Mouse (Mus musculus) cerebellum, adult 11-12 months (tissue): ENCODE measurements at regions not wholly inside any gene's neighbourhood (a gene's known extent, or its start where the extent isn't known, plus 50 kb on each side); places are given as distances from the start of the nearest gene placed in this dataset.

ENCODE experiments used
- DNase-seq: peaks from one replicate; pipeline ENCODE4 v3.0.0; 2022

DNA sequence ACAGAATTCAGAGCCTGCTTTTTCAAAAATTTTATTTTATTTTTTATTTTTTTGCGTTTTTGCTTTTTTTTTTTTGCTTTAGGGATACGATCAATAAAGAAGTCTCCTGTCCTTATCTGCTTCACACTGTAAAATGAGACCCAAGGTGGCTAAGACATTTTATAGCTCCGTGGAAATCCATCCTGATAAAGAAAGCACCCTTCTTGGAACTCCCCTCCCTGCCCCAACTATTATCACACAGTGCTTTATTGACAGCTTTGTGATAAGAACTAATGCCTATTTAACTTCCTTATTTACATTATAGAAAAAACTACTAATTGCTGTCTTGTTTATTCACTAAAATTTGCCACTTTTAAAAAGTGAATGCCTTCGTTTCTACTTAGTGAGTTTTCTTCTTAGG, 179.0 kb upstream of the Dmrta1 start:
- no peak for DNase-seq

- DNase-seq, result no peak
These were observed 180.1 kb upstream of the Cdkn2b start for GRCm38 (mm10) chr4:89490947-89491346.

GRCm38 (mm10) chr4:89487416-89488165, 176.8 kb upstream of the Cdkn2b start:
- DNase-seq, result no peak

DNA sequence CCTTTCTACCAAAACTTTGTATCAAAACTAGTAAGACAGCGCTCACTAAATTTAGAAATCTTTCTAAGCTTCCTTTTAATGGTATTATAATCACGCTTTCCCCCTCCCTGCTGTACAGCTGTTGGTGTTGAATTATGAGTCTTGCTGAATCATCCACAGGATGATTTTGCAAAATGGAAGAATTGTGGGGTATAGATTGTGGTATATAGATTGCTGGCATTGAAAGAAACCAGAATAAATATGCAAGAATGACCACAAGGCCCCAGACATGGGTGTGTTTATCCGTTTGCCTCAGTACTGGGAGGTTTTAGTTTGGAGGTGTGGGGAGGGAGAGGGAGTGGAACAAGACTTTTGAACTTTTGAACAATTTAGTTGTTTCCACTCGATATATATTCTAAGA, 176.1 kb upstream of the Cdkn2b start:
- no peak for DNase-seq

- DNase-seq, result no peak
These were observed 175.2 kb upstream of the Cdkn2b start for GRCm38 (mm10) chr4:89485981-89486531.

DNA sequence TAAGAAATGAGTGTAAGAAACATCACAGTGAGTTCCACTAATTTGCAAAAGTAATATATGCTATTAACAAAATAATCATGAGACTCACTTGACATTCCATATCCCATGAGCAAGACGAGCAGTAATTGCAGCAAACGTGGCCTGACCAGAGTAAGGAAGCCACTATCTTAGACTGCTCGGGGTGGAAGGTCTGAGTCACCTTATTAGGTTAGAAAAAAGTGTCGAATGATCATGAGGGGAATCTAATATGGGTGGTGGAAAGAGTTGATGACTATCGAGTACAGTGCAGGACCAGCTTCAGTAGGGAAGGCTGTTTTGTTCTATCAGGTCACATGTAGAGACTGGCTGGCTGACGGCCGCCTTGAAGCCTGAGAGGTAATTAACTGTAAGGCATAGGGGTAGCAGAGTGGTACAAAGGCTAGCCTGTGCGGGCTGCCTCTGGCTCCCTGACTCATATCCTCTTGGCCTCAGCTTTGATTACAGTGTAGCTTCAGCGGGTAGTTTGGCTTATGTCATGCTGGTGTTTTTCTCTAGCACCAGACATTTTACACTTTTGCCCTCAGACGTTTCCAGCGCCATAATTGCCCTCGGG, 167.9 kb upstream of the Cdkn2b start:
- no peak for DNase-seq

DNA sequence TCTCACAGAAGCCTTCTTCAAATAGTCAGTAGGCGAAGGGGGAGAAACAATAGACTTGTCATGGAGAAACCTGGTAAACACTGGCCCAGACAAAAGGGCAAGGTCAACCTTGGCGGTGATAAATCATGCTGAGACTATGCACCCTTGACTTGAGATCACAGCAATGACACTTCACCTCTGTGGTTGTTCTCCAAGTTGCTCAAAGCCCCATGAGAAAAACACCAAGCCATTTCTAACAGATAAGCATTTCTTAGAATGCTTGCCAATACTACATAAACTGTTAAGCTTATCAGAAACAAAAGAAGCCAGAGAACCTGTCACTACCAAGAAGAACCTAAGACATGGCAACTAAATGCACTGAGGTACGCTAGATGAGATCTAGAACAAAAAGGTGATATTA, 165.0 kb upstream of the Cdkn2b start:
- DNase-seq, result no peak

DNA sequence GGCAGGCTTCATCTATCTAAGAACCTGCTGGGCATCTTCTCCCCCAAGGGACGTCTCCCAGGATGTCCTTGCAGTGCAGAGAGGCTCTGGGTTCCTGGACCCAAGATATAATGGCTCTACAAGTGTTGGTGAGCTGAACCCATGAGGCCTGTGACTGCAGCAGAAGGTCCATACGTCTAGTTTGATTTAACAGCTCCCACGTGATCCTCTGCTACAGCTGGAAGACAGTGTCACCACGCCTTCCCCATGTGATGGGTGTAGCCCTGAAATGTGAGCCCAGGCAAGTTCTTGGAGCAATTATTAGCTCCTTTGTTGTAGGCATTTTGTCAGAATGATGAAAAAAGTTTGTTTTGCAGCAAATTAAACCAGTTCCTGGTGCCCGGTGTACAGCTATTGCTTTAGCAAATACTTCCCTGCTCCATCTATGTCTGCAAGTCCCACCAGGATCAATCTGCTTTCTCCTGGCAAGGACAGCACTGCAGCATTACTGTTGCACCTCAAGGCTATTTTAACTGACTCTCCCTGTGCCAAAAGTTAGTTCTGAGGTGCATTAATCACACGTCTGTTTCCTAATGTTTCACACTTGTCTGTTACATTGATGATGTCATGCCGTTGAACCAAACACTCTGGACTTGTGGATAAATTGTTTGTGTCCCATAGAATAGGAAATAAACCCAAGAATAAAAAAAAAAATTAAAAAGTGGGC, 164.2 kb upstream of the Cdkn2b start:
- DNase-seq, result no peak

DNA sequence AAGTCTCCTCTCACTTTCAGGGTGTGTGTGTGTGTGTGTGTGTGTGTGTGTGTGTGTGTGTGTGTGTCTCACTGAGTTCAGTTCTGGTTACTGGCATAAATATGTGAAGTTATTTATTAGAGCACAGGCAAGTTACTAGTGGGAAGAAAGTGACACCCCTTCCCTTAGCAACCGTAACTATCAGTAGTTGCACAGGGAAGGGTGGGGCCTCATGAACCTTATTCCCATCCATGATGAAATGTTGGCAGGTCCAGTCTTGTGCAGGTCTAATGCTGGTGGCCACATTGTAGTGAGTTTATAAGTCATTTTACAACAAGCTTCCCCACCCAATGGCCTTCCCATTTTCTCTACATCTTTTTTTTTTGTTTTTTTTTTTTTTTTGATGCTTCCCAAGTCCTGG, 160.6 kb upstream of the Cdkn2b start:
- no peak for DNase-seq

DNA sequence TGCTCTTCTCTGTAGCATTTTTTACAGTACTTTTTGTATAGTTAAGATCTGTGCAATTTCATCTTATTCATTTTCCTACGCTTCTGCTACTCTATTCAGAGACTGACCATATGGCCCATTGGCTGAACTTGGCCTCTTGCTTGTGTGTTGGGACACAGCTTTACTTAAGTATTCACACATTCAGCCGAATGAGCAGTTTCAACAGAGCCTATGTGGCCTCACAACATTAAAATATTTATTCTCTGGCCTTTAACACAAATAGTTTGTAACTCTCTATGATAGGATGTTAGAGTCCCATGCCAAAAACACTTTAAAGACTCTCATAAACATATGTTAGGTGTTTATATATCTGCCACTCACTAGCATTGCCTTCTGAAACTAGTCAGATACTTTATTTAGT, 159.9 kb upstream of the Cdkn2b start:
- no peak for DNase-seq

- DNase-seq, result no peak
These were observed 159.0 kb upstream of the Cdkn2b start for GRCm38 (mm10) chr4:89469883-89470282.

GRCm38 (mm10) chr4:89469406-89469805, 158.6 kb upstream of the Cdkn2b start:
- DNase-seq, result no peak

DNA sequence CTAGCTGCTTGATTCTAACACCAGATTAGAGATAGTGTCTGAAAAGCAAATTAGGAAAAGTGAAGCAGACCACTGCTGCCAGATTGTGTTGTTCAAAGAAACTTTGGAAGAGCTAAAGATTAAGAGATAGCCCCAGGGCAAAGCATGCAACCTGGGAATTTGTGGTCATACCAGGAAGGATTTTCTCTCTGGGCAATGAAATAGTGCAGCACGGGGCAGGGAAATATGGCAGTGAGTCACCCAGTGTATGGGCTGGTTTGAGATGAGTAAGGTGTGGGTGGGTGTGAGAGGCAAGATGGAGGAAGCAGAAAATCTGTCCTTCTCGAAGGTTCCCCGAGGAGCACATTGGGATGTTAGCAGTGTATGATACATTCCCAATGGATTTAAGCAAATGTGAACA, 155.9 kb upstream of the Cdkn2b start:
- DNase-seq, result no peak

DNA sequence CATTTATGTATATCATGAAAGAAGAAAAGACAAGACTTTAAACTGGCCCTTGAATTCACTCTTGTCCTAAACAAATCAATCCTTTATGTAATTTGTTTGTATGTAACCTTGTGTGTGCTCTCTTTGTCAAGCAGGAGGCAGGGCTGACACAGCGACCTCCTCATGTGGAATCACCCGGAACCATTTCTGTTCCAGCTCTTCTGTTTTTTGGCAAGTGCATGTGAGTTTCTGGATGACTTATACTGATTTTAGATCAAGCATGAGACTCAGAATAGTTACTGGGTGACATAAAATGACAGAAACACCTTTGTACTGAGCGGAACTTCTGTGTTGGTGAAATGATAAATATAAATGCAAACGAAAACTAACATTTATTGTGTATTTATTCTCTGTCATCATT, 152.3 kb upstream of the Cdkn2b start:
- DNase-seq, result no peak

GRCm38 (mm10) chr4:89460170-89460762, 149.4 kb upstream of the Cdkn2b start:
- DNase-seq, result no peak

GRCm38 (mm10) chr4:89459346-89459666, 148.5 kb upstream of the Cdkn2b start:
- DNase-seq, result no peak

GRCm38 (mm10) chr4:89458628-89459345, 147.9 kb upstream of the Cdkn2b start:
- DNase-seq, result no peak

- no peak for DNase-seq
These were observed 147.0 kb upstream of the Cdkn2b start for GRCm38 (mm10) chr4:89457861-89458260.

DNA sequence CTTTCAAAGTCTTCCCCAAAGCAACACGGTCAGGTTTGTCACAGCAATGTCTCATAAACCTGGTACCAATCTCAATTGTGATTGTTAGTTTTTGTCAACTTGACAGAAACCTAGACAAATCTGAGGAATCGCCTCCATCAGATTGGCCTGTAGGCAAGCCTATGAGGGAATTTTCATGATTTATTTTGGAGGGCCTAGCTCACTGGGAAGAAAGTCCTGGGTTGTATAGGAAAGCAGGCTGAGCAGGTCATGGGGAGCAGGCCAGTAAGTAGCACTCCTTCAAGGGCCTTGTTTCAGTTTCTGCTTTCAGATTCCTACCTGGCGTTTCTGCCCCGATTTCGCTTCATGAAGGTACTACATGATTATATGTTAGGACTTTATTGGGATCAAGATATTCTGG, 144.1 kb upstream of the Cdkn2b start:
- DNase-seq, result no peak

DNA sequence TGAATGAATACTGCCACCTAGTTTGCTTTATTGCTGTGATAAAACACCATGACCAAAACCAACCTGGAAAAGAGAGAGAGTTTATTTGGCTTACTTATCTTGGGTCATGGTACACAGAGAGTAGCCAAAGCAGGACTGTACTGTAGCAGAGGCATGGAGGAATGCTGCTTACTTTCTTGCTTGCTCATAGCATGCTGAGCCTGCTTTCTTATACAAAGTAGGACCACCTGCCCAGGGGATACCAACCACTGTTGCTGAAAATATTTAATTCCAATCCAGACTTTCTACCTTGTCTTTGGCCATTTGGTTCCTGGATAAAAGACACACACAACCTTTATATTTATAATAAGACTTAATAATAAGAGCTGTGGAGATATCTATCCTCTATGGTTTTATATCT, 142.2 kb upstream of the Cdkn2b start:
- no peak for DNase-seq

DNA sequence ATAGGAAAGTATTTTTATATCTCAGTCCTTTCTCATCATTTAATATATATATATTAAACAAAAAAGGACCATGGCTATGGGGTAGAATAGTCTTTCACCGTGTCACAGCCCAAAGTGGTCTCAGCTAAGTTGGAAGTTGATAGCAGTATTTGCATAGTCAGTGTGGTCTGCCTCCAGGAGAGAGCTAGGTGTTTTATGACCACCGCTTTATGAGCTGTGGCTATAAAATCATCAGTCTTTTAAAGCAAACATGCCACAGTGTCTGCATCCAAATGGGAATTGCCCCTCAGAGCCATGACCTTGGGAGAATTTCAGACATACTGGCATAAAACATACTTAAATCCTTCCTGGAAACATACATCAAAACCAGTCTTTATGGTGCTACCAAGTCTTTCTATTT, 140.9 kb upstream of the Cdkn2b start:
- no peak for DNase-seq

DNA sequence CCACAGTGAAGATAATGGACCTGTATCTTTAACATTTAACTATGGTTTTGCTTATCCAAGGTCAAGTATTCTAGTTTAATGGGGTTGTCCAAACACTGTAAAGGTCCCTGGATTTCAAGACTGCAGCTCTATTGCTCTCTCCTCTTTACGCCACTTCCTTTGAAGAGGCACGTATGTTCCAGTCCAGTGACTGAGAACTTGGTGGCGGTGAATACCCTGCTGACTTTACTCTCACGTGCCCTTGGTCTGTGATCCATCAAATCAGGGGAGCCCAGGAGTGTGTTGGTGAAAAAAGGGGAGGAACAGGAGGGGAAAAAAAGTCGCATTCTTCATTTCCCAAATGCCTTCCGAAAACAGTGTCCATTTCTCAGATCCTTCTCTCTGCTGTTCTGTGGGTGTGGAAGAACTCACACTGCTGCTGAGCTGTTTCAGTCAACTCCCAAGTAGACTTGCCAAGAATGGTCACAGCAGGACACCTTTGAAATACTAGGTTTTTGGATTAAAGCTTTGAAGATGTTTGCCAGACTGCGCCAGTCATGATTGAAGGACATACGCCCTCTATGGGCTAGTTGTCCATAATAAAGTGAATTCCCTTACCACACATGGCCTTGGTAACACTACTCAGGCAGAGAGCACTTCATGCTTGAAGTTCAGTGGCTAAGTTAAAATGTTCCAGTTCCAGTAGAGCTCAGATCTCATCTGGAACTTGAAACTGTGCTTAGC, 136.1 kb upstream of the Cdkn2b start:
- DNase-seq, result peak; percentile 18
